Mouse (Mus musculus) macrophage (primary cell): ENCODE measurements around the gene Odam. TPM values are rescaled to one million over a fixed set of nuclear protein-coding genes. Genes with fewer than 3 reads are reported as not detected.

Experiments
- H3K27ac ChIP-seq: fragments of 350-480 bp; formaldehyde crosslinking; 2 replicates; pipeline ENCODE4 v1.9.0; 2021
- H3K36me3 ChIP-seq: fragments of 350-480 bp; formaldehyde crosslinking; 2 replicates; pipeline ENCODE4 v1.9.0; 2021; ENCODE audit errors: inconsistent target
- H3K4me3 ChIP-seq: fragments of 350-480 bp; formaldehyde crosslinking; 2 replicates; pipeline ENCODE4 v1.9.0; 2021; ENCODE audit errors: inconsistent target
- H3K79me2 ChIP-seq: fragments of 350-480 bp; formaldehyde crosslinking; 2 replicates; pipeline ENCODE4 v1.9.0; 2021; ENCODE audit errors: inconsistent target
- WGBS: methylation state at CpG from one replicate; pipeline ENCODE4 v1.1.7; 2026; ENCODE audit warnings: inconsistent platforms; ENCODE audit not compliant: missing documents; 5-methylcytosine and 5-hydroxymethylcytosine counted together
- polyA plus RNA-seq: library from polyadenylated mRNA; stranded (reverse); fragments of 250-400 nt; gene quantifications from 3 replicates; pipeline ENCODE4 v1.2.4, GENCODE M21; 2018; ENCODE audit warnings: inconsistent platforms
- total RNA-seq, 78 experiments: library from RNA; depleted of rRNA; stranded (reverse); fragments of 250-400 nt; gene quantifications; 1 replicate in 9 of 78; 2 replicates in 24 of 78; 3 replicates in 43 of 78; 4 replicates in 2 of 78; pipeline ENCODE4 v1.2.4; 2018; ENCODE audit warnings: inconsistent platforms in 56 of 78

Gene Odam
- total RNA-seq (2018; cell fraction: chromatin; rRNA removed) = not detected
- not detected for total RNA-seq (2018; cell fraction: cytosol; rRNA removed)
- total RNA-seq (2018; cell fraction: nucleus; rRNA removed) = not detected
- not detected in 3 replicates for polyA plus RNA-seq

GRCm38 (mm10) chr5:87884729-87885128 is at the start of gene Odam:
TSS of gene Odam (plus strand) at chr5:87885029.
- Histone ChIP-seq H3K36me3 (no peaks in the 10 kb centered on the region), H3K79me2 (no peaks in the 10 kb centered on the region), H3K27ac (no peak within 1 kb of the TSS), H3K4me3 (no peak within 1 kb of the TSS)
- 75% methylated on average over 1 of the region's 1 CpGs for WGBS

- Histone ChIP-seq H3K79me2 (no peaks in the 10 kb centered on the region), H3K27ac (no peak overlapping the region), H3K36me3 (no peaks in the 10 kb centered on the region), H3K4me3 (no peak overlapping the region)
- 93% methylated on average over 3 of the region's 3 CpGs for WGBS
These were observed 29.6 kb upstream of the Odam start for GRCm38 (mm10) chr5:87855136-87855716.

DNA sequence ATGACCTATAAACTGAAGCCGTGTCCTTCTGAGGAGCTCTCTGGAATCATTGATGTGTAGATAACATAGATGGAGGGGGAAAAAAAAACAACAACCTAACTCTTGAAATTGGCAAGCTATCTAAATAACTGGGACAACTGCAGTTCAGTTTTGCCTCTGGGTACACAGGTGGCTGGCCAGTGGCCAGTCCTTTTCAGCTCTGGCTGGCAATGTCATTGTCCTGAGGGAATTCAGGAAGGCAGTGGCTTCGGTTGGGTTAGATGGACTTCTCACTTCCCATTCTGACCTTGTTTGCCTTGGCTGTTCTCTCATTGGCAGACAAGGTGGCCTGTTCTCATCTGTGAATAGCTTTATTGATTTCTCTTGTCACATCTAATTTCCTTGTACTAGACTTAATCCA is 14.7 kb upstream of the Odam start:
- Histone ChIP-seq H3K79me2 (no peaks in the 10 kb centered on the region), H3K4me3 (no peak overlapping the region), H3K27ac (no peak overlapping the region), H3K36me3 (no peaks in the 10 kb centered on the region)
- 67% methylated on average over 2 of the region's 2 CpGs for WGBS

DNA sequence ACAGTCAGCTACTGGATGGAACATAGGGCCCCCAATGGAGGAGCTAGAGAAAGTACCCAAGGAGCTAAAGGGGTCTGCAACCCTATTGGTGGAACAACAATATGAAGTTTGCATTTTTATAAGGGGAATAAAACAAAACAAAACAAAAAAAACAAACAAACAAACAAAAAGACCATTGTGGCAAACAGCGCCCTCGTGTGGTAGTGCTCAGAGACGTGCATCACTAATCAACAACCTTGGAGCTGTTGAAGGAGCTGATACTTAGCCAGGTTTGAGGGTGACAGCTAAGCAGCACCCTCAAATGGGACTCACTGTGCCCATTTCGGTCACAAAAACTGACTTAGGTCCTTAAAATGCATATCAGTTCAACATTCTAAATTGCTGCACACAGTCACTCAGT is 13.4 kb upstream of the Odam start:
- no peaks in the 10 kb centered on the region for H3K36me3 ChIP-seq
- 40% methylated on average over 4 of the region's 4 CpGs for WGBS
- no peak overlapping the region for H3K4me3 ChIP-seq
- no peaks in the 10 kb centered on the region for H3K79me2 ChIP-seq
- H3K27ac ChIP-seq = no peak overlapping the region

DNA sequence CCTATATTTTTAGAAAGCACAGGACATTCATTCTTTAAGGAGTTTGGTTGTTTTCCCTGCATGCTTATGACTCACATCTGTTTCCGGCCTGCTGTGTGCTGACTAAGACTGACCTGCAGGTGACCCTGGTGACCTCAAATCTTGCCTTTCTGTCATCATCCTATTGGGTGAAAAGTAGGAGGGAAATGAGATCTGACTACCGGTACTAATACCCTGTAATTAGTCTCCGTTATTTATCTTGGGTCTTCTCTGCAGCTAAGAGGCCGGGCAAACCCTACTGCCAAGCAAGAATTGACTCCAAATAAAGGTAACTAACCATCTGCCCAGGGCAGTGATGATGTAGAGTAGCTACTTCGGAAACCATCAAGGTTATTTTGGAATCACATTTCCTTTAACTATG is 40.5 kb downstream of the Odam start, which contains the start of gene Csn3:
Gene Csn3, plus strand, starts transcription at position 208 of the 400 bp plus-strand sequence.
- Histone ChIP-seq H3K27ac (no peak within 1 kb of the TSS), H3K79me2 (no peaks in the 10 kb centered on the region), H3K4me3 (no peak within 1 kb of the TSS), H3K36me3 (no peaks in the 10 kb centered on the region)
- 46% methylated on average over 5 of the region's 5 CpGs for WGBS

- Histone ChIP-seq H3K27ac (no peak overlapping the region), H3K4me3 (no peak overlapping the region), H3K36me3 (no peaks in the 10 kb centered on the region), H3K79me2 (no peaks in the 10 kb centered on the region)
- 76% methylated on average over 1 of the region's 1 CpGs for whole genome bisulfite sequencing
These were observed 46.8 kb downstream of the Odam start for GRCm38 (mm10) chr5:87931603-87932002.

DNA sequence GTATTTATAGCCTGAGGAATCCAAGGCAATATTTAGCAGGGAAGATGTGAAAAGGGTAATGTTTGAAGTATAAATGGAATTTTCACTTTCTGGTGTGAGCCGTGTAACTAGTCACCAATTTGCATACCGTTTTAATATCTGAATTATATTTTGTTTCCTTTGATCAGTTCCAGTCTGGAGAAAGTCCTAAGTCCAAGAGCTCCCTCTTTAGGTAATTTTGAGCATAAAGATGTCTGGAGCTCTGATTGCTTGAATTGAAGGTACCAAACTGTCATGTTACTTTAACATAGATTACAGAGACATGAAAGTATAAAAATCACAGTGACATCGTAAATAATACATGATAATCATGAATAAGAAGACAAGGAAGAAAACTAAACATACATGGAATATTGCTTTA is 55.9 kb downstream of the Odam start:
- no peaks in the 10 kb centered on the region for H3K36me3 ChIP-seq
- 46% methylated on average over 3 of the region's 3 CpGs for WGBS
- H3K4me3 ChIP-seq = no peak overlapping the region
- H3K79me2 ChIP-seq = no peaks in the 10 kb centered on the region
- H3K27ac ChIP-seq = no peak overlapping the region

DNA sequence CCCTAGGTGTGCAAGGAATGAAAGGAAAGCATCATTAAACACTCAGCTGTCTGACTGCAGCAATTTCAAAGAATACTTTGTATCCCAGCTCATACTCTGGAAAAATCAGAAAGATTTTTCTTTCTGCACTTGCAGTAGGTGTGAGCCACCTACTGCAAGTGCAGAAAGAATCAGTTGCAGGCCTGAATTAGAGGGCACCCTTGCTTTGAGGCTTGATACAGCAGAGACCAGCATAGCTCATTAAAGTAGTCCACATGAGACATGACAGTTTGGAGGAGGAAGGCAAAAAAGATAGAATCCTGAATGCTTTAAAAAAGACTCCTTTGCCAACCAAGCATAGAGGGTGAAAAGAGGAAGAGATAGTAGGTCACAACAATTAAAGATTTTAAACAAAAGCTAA is 57.7 kb downstream of the Odam start:
- Histone ChIP-seq H3K4me3 (no peak overlapping the region), H3K27ac (no peak overlapping the region), H3K36me3 (no peaks in the 10 kb centered on the region), H3K79me2 (no peaks in the 10 kb centered on the region)

Other genes starting within 250 kb of the Odam start
- gene Csn1s1, start 218.8 kb upstream of the Odam start, polyA plus RNA-seq = not detected in 3 replicates
- gene Csn2, start 185.4 kb upstream of the Odam start, polyA plus RNA-seq = not detected in 3 replicates
- gene Csn1s2a, start 110.5 kb upstream of the Odam start, polyA plus RNA-seq = not detected in 3 replicates
- gene Csn1s2b, start 76.9 kb upstream of the Odam start, polyA plus RNA-seq = not detected in 3 replicates
- not detected in 3 replicates for gene Prr27, start 59.3 kb upstream of the Odam start, polyA plus RNA-seq
- gene Csn3, start 40.5 kb downstream of the Odam start, polyA plus RNA-seq = not detected in 3 replicates
- gene 2310003L06Rik, start 84.4 kb downstream of the Odam start, polyA plus RNA-seq = not detected in 3 replicates
- not detected in 3 replicates for gene Gm28434, start 84.5 kb downstream of the Odam start, polyA plus RNA-seq
- gene Cabs1, start 94.4 kb downstream of the Odam start, polyA plus RNA-seq = not detected in 3 replicates
- not detected in 3 replicates for gene Smr3a, start 117.5 kb downstream of the Odam start, polyA plus RNA-seq
- not detected in 3 replicates for gene Smr2, start 201.5 kb downstream of the Odam start, polyA plus RNA-seq
- not detected in 3 replicates for gene Gm11116, start 226.5 kb downstream of the Odam start, polyA plus RNA-seq